Mouse (Mus musculus): ENCODE measurements at regions not wholly inside any gene's neighbourhood (a gene's known extent, or its start where the extent isn't known, plus 50 kb on each side); places are given as distances from the start of the nearest gene placed in this dataset.
A peak's percentile ranks its signal among the peaks of the same experiment; 100 is the strongest.
"Not testable (repeated sequence)": the region's sequence is repeated elsewhere in the genome, so short reads cannot be mapped to it uniquely, and the experiment has no call there.

- not testable (repeated sequence) for H3K9me3 ChIP-seq (ENCODE audit: control insufficient read depth, low read length); H3K36me3 ChIP-seq (ENCODE audit: control insufficient read depth, insufficient read depth, low read length); H3K4me2 ChIP-seq (ENCODE audit: low read depth, low read length); DNase-seq (ENCODE audit: low spot score); H3K4me3 ChIP-seq (ENCODE audit: low read depth, low read length); H3K4me1 ChIP-seq (ENCODE audit: control insufficient read depth, insufficient read depth, low read length); H3K9ac ChIP-seq (ENCODE audit: low read depth, low read length); ATAC-seq (ENCODE audit: low read depth); H3K27ac ChIP-seq (replicated peaks; ENCODE audit: low read depth, low read length); H3K27me3 ChIP-seq (replicated peaks; ENCODE audit: control insufficient read depth, insufficient read depth, low read length)
- WGBS = 94% methylated on average over 3 of the region's 3 CpGs
These were observed 1825.6 kb upstream of the Nudt12 start for GRCm38 (mm10) chr17:60838794-60839193.

- 74% methylated on average over 3 of the region's 3 CpGs for WGBS
- no peak for ATAC-seq (ENCODE audit: low read depth)
- H3K4me2 ChIP-seq (ENCODE audit: low read depth, low read length) = no peak overlapping the region
These were observed 1819.4 kb upstream of the Nudt12 start for GRCm38 (mm10) chr17:60832531-60832930.

GRCm38 (mm10) chr17:60830498-60830897 is 1817.3 kb upstream of the Nudt12 start:
- Histone ChIP-seq H3K4me3 (ENCODE audit: low read depth, low read length) (no peak overlapping the region), H3K27me3 (replicated peaks; ENCODE audit: control insufficient read depth, insufficient read depth, low read length) (no peaks in the 10 kb centered on the region), H3K27ac (replicated peaks; ENCODE audit: low read depth, low read length) (no peak overlapping the region), H3K9me3 (ENCODE audit: control insufficient read depth, low read length) (no peaks in the 10 kb centered on the region), H3K9ac (ENCODE audit: low read depth, low read length) (no peak overlapping the region), H3K4me1 (ENCODE audit: control insufficient read depth, insufficient read depth, low read length) (no peaks in the 10 kb centered on the region), H3K4me2 (ENCODE audit: low read depth, low read length) (no peak overlapping the region), H3K36me3 (ENCODE audit: control insufficient read depth, insufficient read depth, low read length) (no peaks in the 10 kb centered on the region)
- 73% methylated on average over 2 of the region's 2 CpGs for WGBS
- ATAC-seq (ENCODE audit: low read depth) (no peak), DNase-seq (ENCODE audit: low spot score) (no peak)

More at GRCm38 (mm10) chr17:60832531-60832930, 1819.4 kb upstream of the Nudt12 start:
- Histone ChIP-seq H3K9me3 (ENCODE audit: control insufficient read depth, low read length) (no peaks in the 10 kb centered on the region), H3K4me3 (ENCODE audit: low read depth, low read length) (no peak overlapping the region), H3K27ac (replicated peaks; ENCODE audit: low read depth, low read length) (no peak overlapping the region), H3K27me3 (replicated peaks; ENCODE audit: control insufficient read depth, insufficient read depth, low read length) (no peaks in the 10 kb centered on the region), H3K4me1 (ENCODE audit: control insufficient read depth, insufficient read depth, low read length) (no peaks in the 10 kb centered on the region), H3K9ac (ENCODE audit: low read depth, low read length) (no peak overlapping the region), H3K36me3 (ENCODE audit: control insufficient read depth, insufficient read depth, low read length) (no peaks in the 10 kb centered on the region)
- DNase-seq (ENCODE audit: low spot score) = no peak

GRCm38 (mm10) chr17:60804715-60805449 is 1791.7 kb upstream of the Nudt12 start:
- WGBS = 63% methylated on average over 8 of the region's 8 CpGs
- DNase-seq (ENCODE audit: low spot score) = peak; percentile 2

GRCm38 (mm10) chr17:60762270-60762669 is 1749.1 kb upstream of the Nudt12 start:
- H3K4me1 ChIP-seq (ENCODE audit: control insufficient read depth, insufficient read depth, low read length) = no peaks in the 10 kb centered on the region
- DNase-seq (ENCODE audit: low spot score) = no peak
- H3K4me3 ChIP-seq (ENCODE audit: low read depth, low read length) = no peak overlapping the region
- H3K36me3 ChIP-seq (ENCODE audit: control insufficient read depth, insufficient read depth, low read length) = no peaks in the 10 kb centered on the region
- no peaks in the 10 kb centered on the region for H3K9me3 ChIP-seq (ENCODE audit: control insufficient read depth, low read length)
- 74% methylated on average over 2 of the region's 2 CpGs for WGBS
- ATAC-seq (ENCODE audit: low read depth) = no peak
- no peaks in the 10 kb centered on the region for H3K27me3 ChIP-seq (replicated peaks; ENCODE audit: control insufficient read depth, insufficient read depth, low read length)
- no peak overlapping the region for H3K4me2 ChIP-seq (ENCODE audit: low read depth, low read length)
- no peak overlapping the region for H3K9ac ChIP-seq (ENCODE audit: low read depth, low read length)
- H3K27ac ChIP-seq (replicated peaks; ENCODE audit: low read depth, low read length) = no peak overlapping the region

More at GRCm38 (mm10) chr17:60804715-60805449, 1791.7 kb upstream of the Nudt12 start:
- Histone ChIP-seq H3K4me3 (ENCODE audit: low read depth, low read length) (no peak overlapping the region), H3K36me3 (ENCODE audit: control insufficient read depth, insufficient read depth, low read length) (no peaks in the 10 kb centered on the region), H3K4me1 (ENCODE audit: control insufficient read depth, insufficient read depth, low read length) (no peaks in the 10 kb centered on the region), H3K9me3 (ENCODE audit: control insufficient read depth, low read length) (no peaks in the 10 kb centered on the region), H3K27me3 (replicated peaks; ENCODE audit: control insufficient read depth, insufficient read depth, low read length) (no peaks in the 10 kb centered on the region), H3K27ac (replicated peaks; ENCODE audit: low read depth, low read length) (no peak overlapping the region), H3K4me2 (ENCODE audit: low read depth, low read length) (no peak overlapping the region), H3K9ac (ENCODE audit: low read depth, low read length) (no peak overlapping the region)
- ATAC-seq (ENCODE audit: low read depth) = no peak

GRCm38 (mm10) chr17:60761100-60761499 is 1747.9 kb upstream of the Nudt12 start:
- Histone ChIP-seq H3K36me3 (ENCODE audit: control insufficient read depth, insufficient read depth, low read length) (no peaks in the 10 kb centered on the region), H3K4me3 (ENCODE audit: low read depth, low read length) (no peak overlapping the region), H3K9me3 (ENCODE audit: control insufficient read depth, low read length) (no peaks in the 10 kb centered on the region), H3K9ac (ENCODE audit: low read depth, low read length) (no peak overlapping the region), H3K4me2 (ENCODE audit: low read depth, low read length) (no peak overlapping the region), H3K4me1 (ENCODE audit: control insufficient read depth, insufficient read depth, low read length) (no peaks in the 10 kb centered on the region), H3K27ac (replicated peaks; ENCODE audit: low read depth, low read length) (no peak overlapping the region), H3K27me3 (replicated peaks; ENCODE audit: control insufficient read depth, insufficient read depth, low read length) (no peaks in the 10 kb centered on the region)
- no peak for DNase-seq (ENCODE audit: low spot score)
- ATAC-seq (ENCODE audit: low read depth) = no peak

- Histone ChIP-seq H3K9ac (ENCODE audit: low read depth, low read length) (no peak overlapping the region), H3K4me2 (ENCODE audit: low read depth, low read length) (no peak overlapping the region), H3K36me3 (ENCODE audit: control insufficient read depth, insufficient read depth, low read length) (no peaks in the 10 kb centered on the region), H3K9me3 (ENCODE audit: control insufficient read depth, low read length) (no peaks in the 10 kb centered on the region), H3K27ac (replicated peaks; ENCODE audit: low read depth, low read length) (no peak overlapping the region), H3K27me3 (replicated peaks; ENCODE audit: control insufficient read depth, insufficient read depth, low read length) (no peaks in the 10 kb centered on the region), H3K4me3 (ENCODE audit: low read depth, low read length) (no peak overlapping the region), H3K4me1 (ENCODE audit: control insufficient read depth, insufficient read depth, low read length) (no peaks in the 10 kb centered on the region)
- ATAC-seq (ENCODE audit: low read depth) (no peak), DNase-seq (ENCODE audit: low spot score) (no peak)
- 65% methylated on average over 1 of the region's 1 CpGs for WGBS
These were observed 1729.7 kb upstream of the Nudt12 start for GRCm38 (mm10) chr17:60742856-60743255.

- Histone ChIP-seq H3K27me3 (replicated peaks; ENCODE audit: control insufficient read depth, insufficient read depth, low read length) (no peaks in the 10 kb centered on the region), H3K9me3 (ENCODE audit: control insufficient read depth, low read length) (no peaks in the 10 kb centered on the region), H3K36me3 (ENCODE audit: control insufficient read depth, insufficient read depth, low read length) (no peaks in the 10 kb centered on the region), H3K4me1 (ENCODE audit: control insufficient read depth, insufficient read depth, low read length) (no peaks in the 10 kb centered on the region), H3K9ac (ENCODE audit: low read depth, low read length) (no peak overlapping the region), H3K4me3 (ENCODE audit: low read depth, low read length) (no peak overlapping the region), H3K27ac (replicated peaks; ENCODE audit: low read depth, low read length) (no peak overlapping the region), H3K4me2 (ENCODE audit: low read depth, low read length) (no peak overlapping the region)
- DNase-seq (ENCODE audit: low spot score) (peak; percentile 76), ATAC-seq (ENCODE audit: low read depth) (no peak)
- WGBS = 18% methylated on average over 1 of the region's 1 CpGs
These were observed 1725.0 kb upstream of the Nudt12 start for GRCm38 (mm10) chr17:60738211-60738610.

- Histone ChIP-seq H3K27ac (replicated peaks; ENCODE audit: low read depth, low read length) (no peak overlapping the region), H3K27me3 (replicated peaks; ENCODE audit: control insufficient read depth, insufficient read depth, low read length) (no peaks in the 10 kb centered on the region), H3K4me3 (ENCODE audit: low read depth, low read length) (no peak overlapping the region), H3K9me3 (ENCODE audit: control insufficient read depth, low read length) (no peaks in the 10 kb centered on the region), H3K36me3 (ENCODE audit: control insufficient read depth, insufficient read depth, low read length) (no peaks in the 10 kb centered on the region), H3K9ac (ENCODE audit: low read depth, low read length) (no peak overlapping the region), H3K4me2 (ENCODE audit: low read depth, low read length) (no peak overlapping the region), H3K4me1 (ENCODE audit: control insufficient read depth, insufficient read depth, low read length) (no peaks in the 10 kb centered on the region)
- DNase-seq (ENCODE audit: low spot score) (no peak), ATAC-seq (ENCODE audit: low read depth) (no peak)
- WGBS = 86% methylated on average over 2 of the region's 2 CpGs
These were observed 1707.0 kb upstream of the Nudt12 start for GRCm38 (mm10) chr17:60720138-60720537.
